Comparison of ENCODE assay signal across 24 mouse cellular contexts in genomic region chr13:70677689-70678088, GRCm38 (mm10). TPM values are rescaled to one million over a fixed set of nuclear protein-coding genes. Genes with fewer than 3 reads are reported as not detected.
DNase-seq lines count a peak whose midpoint lies in the region; ATAC-seq and TF ChIP-seq lines count a peak whose summit lies in the region.
"Had no signal": no experiment of that assay in that cellular context is flagged by ENCODE, and none has a peak within 500 bp of the region (broad histone marks: within the 10 kb centered on the region; RNA-seq: fewer than 3 reads in every experiment).

No protein-coding gene starts in this region.

- WGBS in kidney, embryonic 16.5 days, result 84% methylated on average over 5 of the region's 5 CpGs
- 78% methylated on average over 5 of the region's 5 CpGs for WGBS in thymus, adult 2 months

- peaks cover 7% of the 10 kb centered on the region; the same call in 1 of the 2 replicates for H3K4me1 ChIP-seq in kidney, embryonic 16.5 days (ENCODE audit: insufficient read depth, low read length)
- H3K4me1 ChIP-seq in thymus, adult 2 months (replicated peaks; ENCODE audit: control insufficient read depth, insufficient read depth, low read length), result no peaks in the 10 kb centered on the region
- H3K4me1 ChIP-seq: embryonic facial prominence, embryonic 12.5 days; forebrain, embryonic 13.5 days; forebrain, embryonic 15.5 days had no signal

- no peak overlapping the region for H3K27ac ChIP-seq in kidney, embryonic 16.5 days (ENCODE audit: low read length)
- H3K27ac ChIP-seq in thymus, adult 2 months (ENCODE audit: control insufficient read depth, insufficient read depth, low read length), result no peak overlapping the region
- H3K27ac ChIP-seq: embryonic facial prominence, embryonic 12.5 days; forebrain, embryonic 13.5 days; forebrain, embryonic 15.5 days had no signal

- ATAC-seq in kidney, embryonic 16.5 days (ENCODE audit: low FRiP score, low TSS enrichment), result no peak
- ATAC-seq: activated CD4-positive, CD25-positive, alpha-beta regulatory T cell, adult 4 months; forebrain, embryonic 13.5 days; forebrain, embryonic 15.5 days; forebrain, postnatal 0 days; Patski had no signal

- H3K27me3 ChIP-seq in C2C12 (ENCODE audit: control insufficient read depth, insufficient read depth, insufficient read length) (no peaks in the 10 kb centered on the region), myocyte (ENCODE audit: control insufficient read depth, insufficient read depth, insufficient read length) (no peaks in the 10 kb centered on the region)
- H3K27me3 ChIP-seq in kidney, embryonic 16.5 days (ENCODE audit: insufficient read depth, low read length), result no peaks in the 10 kb centered on the region
- H3K27me3 ChIP-seq in thymus, adult 2 months (ENCODE audit: control insufficient read depth, insufficient read depth, low read length), result no peaks in the 10 kb centered on the region
- H3K27me3 ChIP-seq: embryonic facial prominence, embryonic 12.5 days; forebrain, embryonic 13.5 days; forebrain, embryonic 15.5 days; Patski had no signal

- H3K4me3 ChIP-seq in C2C12 (ENCODE audit: insufficient read depth, poor library complexity, severe bottlenecking) (no peak overlapping the region), myocyte (no peak overlapping the region)
- no peak overlapping the region for H3K4me3 ChIP-seq in kidney, embryonic 16.5 days (ENCODE audit: low read length)
- no peak overlapping the region for H3K4me3 ChIP-seq in thymus, adult 2 months (ENCODE audit: control insufficient read depth, insufficient read depth, low read length)
- H3K4me3 ChIP-seq: embryonic facial prominence, embryonic 10.5 days; embryonic facial prominence, embryonic 12.5 days; forebrain, embryonic 13.5 days; forebrain, embryonic 15.5 days had no signal

- no peaks in the 10 kb centered on the region for H3K9me3 ChIP-seq in kidney, embryonic 16.5 days (ENCODE audit: low read length)
- H3K9me3 ChIP-seq: embryonic facial prominence, embryonic 10.5 days; embryonic facial prominence, embryonic 12.5 days; forebrain, embryonic 13.5 days; forebrain, embryonic 15.5 days had no signal

- no peak for TF ChIP-seq POLR2A in myocyte (IDR thresholded peaks at IDR 0.05; ENCODE audit: insufficient read length, low read depth)
- TF ChIP-seq POLR2A in thymus, adult 2 months (IDR thresholded peaks at IDR 0.05; ENCODE audit: control insufficient read depth, extremely low read depth, insufficient read depth, low read length, poor library complexity), result no peak

- no peaks in the 10 kb centered on the region for H3K79me3 ChIP-seq in C2C12 (ENCODE audit: low read depth)

- no peak for TF ChIP-seq CTCF in C2C12 (IDR thresholded peaks at IDR 0.05; ENCODE audit: control insufficient read depth, insufficient read depth, insufficient read length)
- TF ChIP-seq CTCF in thymus, adult 2 months (IDR thresholded peaks at IDR 0.05; ENCODE audit: borderline replicate concordance, control insufficient read depth, extremely low read depth, insufficient read depth, low read length, poor library complexity), result no peak

- H3K9ac ChIP-seq in kidney, embryonic 16.5 days (replicated peaks; ENCODE audit: low read length), result no peak overlapping the region
- H3K9ac ChIP-seq: embryonic facial prominence, embryonic 12.5 days; forebrain, embryonic 13.5 days; forebrain, embryonic 15.5 days; forebrain, postnatal 0 days had no signal

- H3K4me2 ChIP-seq in myocyte (ENCODE audit: low read depth), result no peak overlapping the region
- no peak overlapping the region for H3K4me2 ChIP-seq in kidney, embryonic 16.5 days (replicated peaks; ENCODE audit: low read depth, low read length)
- H3K4me2 ChIP-seq: embryonic facial prominence, embryonic 12.5 days; forebrain, embryonic 13.5 days; forebrain, embryonic 15.5 days had no signal

- H3ac ChIP-seq in C2C12 (ENCODE audit: control insufficient read depth, insufficient read length, low read depth) (no peak overlapping the region), myocyte (ENCODE audit: control insufficient read depth, insufficient read length) (no peak overlapping the region)

- H3K79me2 ChIP-seq in C2C12 (ENCODE audit: control insufficient read depth, insufficient read depth) (no peaks in the 10 kb centered on the region), myocyte (ENCODE audit: control insufficient read depth, insufficient read depth) (no peaks in the 10 kb centered on the region)

- H3K36me3 ChIP-seq in C2C12 (ENCODE audit: control insufficient read depth, insufficient read depth), result no peaks in the 10 kb centered on the region
- H3K36me3 ChIP-seq in myocyte (ENCODE audit: control insufficient read depth, insufficient read depth), result no peaks in the 10 kb centered on the region
- no peaks in the 10 kb centered on the region for H3K36me3 ChIP-seq in kidney, embryonic 16.5 days (ENCODE audit: insufficient read depth, low read length)
- no peaks in the 10 kb centered on the region for H3K36me3 ChIP-seq in thymus, adult 2 months (ENCODE audit: control insufficient read depth, insufficient read depth, low read length)
- H3K36me3 ChIP-seq: embryonic facial prominence, embryonic 10.5 days; embryonic facial prominence, embryonic 12.5 days; forebrain, embryonic 15.5 days; G1E had no signal

- DNase-seq in 3134 (ENCODE audit: extremely low read depth, insufficient read length, low spot score), result peak; percentile 10
- DNase-seq in 3T3-L1 (ENCODE audit: low read depth, low spot score), result peak; percentile 32
- no peak for DNase-seq in thymus, adult 2 months
- no peak for DNase-seq in frontal cortex, postnatal 25 days (ENCODE audit: low spot score in 2 of 2)
- DNase-seq: adrenal gland, adult 8-10 months; adrenal gland, postnatal 14 days; adrenal gland, postnatal 36 days; B cell, adult 2 months; cerebellum, adult 11-12 months; cerebellum, adult 2 months; cerebellum, adult 9-10 months; cerebellum, postnatal 10 days; cerebellum, postnatal 25 days; forebrain, postnatal 0 days had no signal

TF ChIP-seq in C2C12, 6 proteins besides CTCF, POLR2A, EP300 and RAD21:
- TF ChIP-seq CEBPB (IDR thresholded peaks at IDR 0.05; ENCODE audit: low read depth) (peak; percentile 79), USF1 (IDR thresholded peaks at IDR 0.05; ENCODE audit: low read depth) (no peak), MYOG (IDR thresholded peaks at IDR 0.05; ENCODE audit: control insufficient read depth, extremely low read depth, insufficient read length) (no peak), MYOD1 (IDR thresholded peaks at IDR 0.05; ENCODE audit: control insufficient read depth, insufficient read length, low read depth) (peak; percentile 92), MAX (IDR thresholded peaks at IDR 0.05) (no peak), FOSL1 (IDR thresholded peaks at IDR 0.05; ENCODE audit: insufficient read depth, low read length, poor library complexity, severe bottlenecking) (no peak)

TF ChIP-seq in myocyte, 11 proteins besides CTCF, POLR2A, EP300 and RAD21:
- TF ChIP-seq USF1 (IDR thresholded peaks at IDR 0.05; ENCODE audit: low read depth) (no peak), E2F4 (IDR thresholded peaks at IDR 0.05; ENCODE audit: insufficient read depth) (no peak), MAX (IDR thresholded peaks at IDR 0.05; ENCODE audit: low read depth) (no peak), TCF3 (IDR thresholded peaks at IDR 0.05; ENCODE audit: insufficient read length, low read depth) (no peak), MYOD1 (IDR thresholded peaks at IDR 0.05; ENCODE audit: control insufficient read depth in 1 of 3, insufficient read length in 2 of 3, low read depth in 2 of 3) (peak in 2 of 3 experiments; percentile 52 to 67), POLR2AphosphoS2 (IDR thresholded peaks at IDR 0.05; ENCODE audit: insufficient read length, low read depth) (no peak), REST (IDR thresholded peaks at IDR 0.05; ENCODE audit: insufficient read depth, insufficient read length) (no peak), MYOG (IDR thresholded peaks at IDR 0.05; ENCODE audit: control insufficient read depth in 1 of 3, insufficient read depth in 1 of 3, insufficient read length in 2 of 3, low read depth in 2 of 3) (no peak), CEBPB (IDR thresholded peaks at IDR 0.05; ENCODE audit: insufficient read depth, poor library complexity, severe bottlenecking) (peak; percentile 78), TCF12 (IDR thresholded peaks at IDR 0.05; ENCODE audit: insufficient read depth, poor library complexity, severe bottlenecking) (no peak)

RNA-seq across cellular contexts. Expression of gene Ice1, which starts 40.3 kb away (rescaled TPM):
- polyA plus RNA-seq in C2C12 (2012; fragmentation: generic; extraction: Trizol), result 11.2 TPM
- polyA plus RNA-seq in myocyte (2012; fragmentation: generic; extraction: Trizol), result 15.9 TPM
- 19.8 and 19.9 TPM in 2 replicates for polyA plus RNA-seq in kidney, embryonic 16.5 days (2015; fragmentation: Nextera tagmentation; extraction: Ambion mirVana)
- 35.7 and 36.7 TPM in 2 replicates for polyA plus RNA-seq in thymus, adult 2 months (2012; rRNA removed)

Comparison
In these comparisons a context has a peak if more than half of its experiments do, and no peak if none do; other contexts are left out.
1. DNase-seq: peak in 3134 (single experiment) and 3T3-L1 (single experiment); none in thymus, adult 2 months (single experiment) and frontal cortex, postnatal 25 days (0 of 2).